Mouse (Mus musculus) central nervous system, embryonic 18 days (tissue): ENCODE data around the gene Arhgef39. TPM values are rescaled to one million over a fixed set of nuclear protein-coding genes. Genes with fewer than 3 reads are reported as not detected.

Source experiments
- polyA plus RNA-seq: library from polyadenylated mRNA; depleted of rRNA; stranded (reverse); fragments of >200 nt; gene quantifications from 2 replicates; pipeline ENCODE4 v1.2.3, GENCODE M21; 2012; rRNA removed

The Arhgef39 gene
- polyA plus RNA-seq = 10.2 and 13.0 TPM in 2 replicates

GRCm38 (mm10) chr4:43499407-43500333 is at the start of gene Arhgef39:
Gene Arhgef39 (minus strand): TSS chr4:43499695.

GRCm38 (mm10) chr4:43506536-43507185 is 7.2 kb upstream of the Arhgef39 start, which contains the start of gene Car9:
Gene Car9 (plus strand): TSS chr4:43506966.

DNA sequence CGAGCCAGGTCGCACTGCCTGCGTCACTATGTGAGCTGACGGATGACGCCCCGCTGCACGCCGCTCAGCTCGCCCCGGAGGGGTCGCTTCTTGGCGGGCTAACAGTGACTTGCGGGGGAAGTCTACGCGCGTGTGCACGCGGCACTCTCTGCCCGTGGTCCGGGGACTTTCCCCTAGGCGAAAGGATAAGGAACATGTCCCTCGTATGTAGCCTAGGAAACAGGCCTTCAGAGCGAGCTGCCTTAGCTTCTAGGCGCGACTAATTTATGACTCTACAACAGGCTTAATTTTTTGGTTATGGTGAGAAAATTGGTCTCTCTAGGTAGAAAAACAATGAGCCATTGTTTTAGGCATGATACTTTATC is 6.7 kb downstream of the Arhgef39 start, which contains the start of gene Ccdc107:
Ccdc107 (plus strand) TSS at position 80 of the 365 bp plus-strand sequence.

GRCm38 (mm10) chr4:43483535-43484091 is 15.9 kb downstream of the Arhgef39 start, which contains the start of gene Sit1:
Gene Sit1 (minus strand): TSS chr4:43483734.

GRCm38 (mm10) chr4:43454041-43454836 is 45.3 kb downstream of the Arhgef39 start, which contains the start of gene Cd72:
Gene Cd72 (minus strand): TSS chr4:43454628.

Other genes starting within 250 kb of the Arhgef39 start
- gene Atp8b5, start 232.5 kb downstream of the Arhgef39 start, polyA plus RNA-seq = 1.2 and 1.4 TPM in 2 replicates
- 49.6 and 65.2 TPM in 2 replicates for gene Rusc2, start 117.7 kb downstream of the Arhgef39 start, polyA plus RNA-seq
- gene Fam166b, start 70.6 kb downstream of the Arhgef39 start, polyA plus RNA-seq = 2.2 and 2.9 TPM in 2 replicates
- 71.9 and 81.1 TPM in 2 replicates for gene Tesk1, start 57.8 kb downstream of the Arhgef39 start, polyA plus RNA-seq
- gene Cd72, start 45.1 kb downstream of the Arhgef39 start, polyA plus RNA-seq = 0.18 and 0.72 TPM in 2 replicates
- gene Sit1, start 16.0 kb downstream of the Arhgef39 start, polyA plus RNA-seq = 0.09 and 0.19 TPM in 2 replicates
- gene Ccdc107, start 6.8 kb downstream of the Arhgef39 start, polyA plus RNA-seq = 101 and 113 TPM in 2 replicates
- gene Car9, start 7.3 kb upstream of the Arhgef39 start, polyA plus RNA-seq = 0.35 and 0.60 TPM in 2 replicates
- 9.1 and 53.0 TPM in 2 replicates for gene Tpm2, start 24.1 kb upstream of the Arhgef39 start, polyA plus RNA-seq
- gene Creb3, start 62.6 kb upstream of the Arhgef39 start, polyA plus RNA-seq = 54.1 and 62.0 TPM in 2 replicates
- gene Tln1, start 63.0 kb upstream of the Arhgef39 start, polyA plus RNA-seq = 55.2 and 59.4 TPM in 2 replicates
- gene Rgp1, start 79.0 kb upstream of the Arhgef39 start, polyA plus RNA-seq = 34.5 and 36.5 TPM in 2 replicates
- 94.5 and 96.8 TPM in 2 replicates for gene Gba2, start 79.2 kb upstream of the Arhgef39 start, polyA plus RNA-seq
- gene Msmp, start 84.8 kb upstream of the Arhgef39 start, polyA plus RNA-seq = not detected in 2 replicates
- 71.9 and 77.8 TPM in 2 replicates for gene Npr2, start 132.2 kb upstream of the Arhgef39 start, polyA plus RNA-seq
- gene Spag8, start 153.9 kb upstream of the Arhgef39 start, polyA plus RNA-seq = 6.9 and 7.0 TPM in 2 replicates
- 45.5 and 47.2 TPM in 2 replicates for gene Hint2, start 156.8 kb upstream of the Arhgef39 start, polyA plus RNA-seq
- gene Tmem8b, start 169.3 kb upstream of the Arhgef39 start, polyA plus RNA-seq = 18.2 and 24.2 TPM in 2 replicates
- gene Fam221b, start 169.4 kb upstream of the Arhgef39 start, polyA plus RNA-seq = 0.30 and 0.33 TPM in 2 replicates
- gene Olfr70, start 201.1 kb upstream of the Arhgef39 start, polyA plus RNA-seq = not detected in 2 replicates
- not detected in 2 replicates for gene Olfr71, start 210.6 kb upstream of the Arhgef39 start, polyA plus RNA-seq
- 0.53 and 0.57 TPM in 2 replicates for gene Hrct1, start 227.5 kb upstream of the Arhgef39 start, polyA plus RNA-seq
- 0.23 and 0.47 TPM in 2 replicates for gene Spaar, start 230.3 kb upstream of the Arhgef39 start, polyA plus RNA-seq